Mouse (Mus musculus): ENCODE data around the gene Cd79a.

The Cd79a gene

DNA sequence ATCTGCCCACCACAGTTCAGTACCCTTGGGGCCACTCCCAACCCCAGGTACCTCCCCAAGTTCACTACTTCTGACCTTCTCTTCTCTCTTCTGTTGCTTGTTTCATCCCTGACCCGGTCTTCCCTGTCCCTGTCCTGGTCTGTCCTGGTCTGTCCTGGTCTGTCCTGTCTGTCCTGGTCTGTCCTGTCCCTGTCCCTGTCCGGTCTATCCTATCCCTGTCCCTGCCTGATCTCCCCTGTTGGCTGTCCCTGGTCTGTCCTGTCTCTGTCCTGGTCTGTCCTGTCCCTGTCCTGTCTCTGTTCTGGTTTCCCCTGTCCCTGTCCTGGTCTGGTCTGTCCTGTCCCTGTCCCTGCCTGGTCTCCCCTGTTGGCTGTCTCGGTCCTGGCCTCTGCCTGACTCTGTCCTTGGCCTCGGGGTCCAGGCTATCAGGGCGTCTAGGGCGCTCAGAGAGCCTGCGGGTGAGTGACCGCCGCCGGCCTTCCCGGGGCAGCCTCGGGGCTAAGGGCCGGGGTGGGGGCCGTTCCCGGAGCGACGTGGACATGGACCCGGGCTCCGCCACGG, 21.7 kb downstream of the Cd79a start:
- DNase-seq (ENCODE audit: low read depth, low spot score), result no peak

DNA sequence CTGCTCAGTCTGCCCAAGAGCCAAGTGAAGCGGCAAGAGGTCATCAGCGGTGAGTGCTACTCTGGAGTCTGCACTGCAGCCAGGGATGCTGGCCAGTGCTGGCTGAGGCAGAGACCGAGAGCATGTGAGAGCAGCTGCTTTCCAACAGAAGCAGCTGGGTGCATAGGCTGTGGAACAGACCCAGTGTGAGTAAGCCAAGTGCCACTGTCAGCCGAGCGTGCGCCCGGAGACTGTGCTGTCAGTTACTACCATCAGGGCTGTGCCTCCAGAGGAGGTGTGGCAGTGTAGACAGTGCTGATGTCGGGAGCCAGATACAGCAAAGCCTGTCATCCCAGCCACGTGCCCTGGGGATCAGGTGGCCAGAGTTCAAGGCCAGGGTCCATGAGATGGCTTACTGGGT, 22.5 kb downstream of the Cd79a start:
- DNase-seq (ENCODE audit: low read depth, low spot score), result peak; percentile 33

DNA sequence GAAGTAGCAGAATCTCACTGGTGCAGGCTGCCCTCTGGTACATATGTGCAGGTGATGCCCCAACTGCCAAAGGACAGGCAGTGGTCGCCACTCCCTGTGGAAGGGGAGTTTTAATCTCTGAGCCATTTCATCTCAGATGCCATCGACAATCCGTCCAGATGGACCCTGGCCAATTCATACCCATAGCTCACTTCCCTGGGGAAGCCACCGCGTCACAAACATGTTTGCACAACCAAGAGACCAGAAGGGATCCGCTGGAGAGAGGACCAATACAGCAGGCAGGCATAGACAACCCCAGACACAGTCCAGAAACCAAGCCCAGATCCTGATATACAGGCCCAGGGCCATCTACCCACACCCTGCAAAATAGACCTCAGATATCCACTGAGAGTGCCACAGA, 33.3 kb downstream of the Cd79a start:
- no peak for DNase-seq (ENCODE audit: low read depth, low spot score)

DNA sequence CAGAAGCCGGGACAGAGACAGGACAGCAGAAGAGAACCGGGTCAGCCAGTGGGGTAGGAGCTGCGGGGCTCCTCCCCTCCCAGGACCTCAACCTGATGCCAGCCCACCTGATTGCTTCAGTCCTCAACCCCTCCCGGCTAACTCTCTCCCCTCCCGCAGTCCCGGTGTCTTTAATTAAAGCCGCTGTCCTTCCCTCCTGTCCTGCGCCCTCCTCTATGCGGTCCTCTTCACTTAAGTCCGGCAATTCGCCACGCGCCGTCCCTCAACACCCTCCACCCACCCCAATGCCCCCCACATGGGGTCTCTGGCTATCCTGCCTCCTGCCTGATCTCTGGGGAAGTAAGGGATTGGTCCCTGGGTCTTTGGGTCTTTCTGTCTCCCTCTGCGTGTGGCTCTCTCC, 34.5 kb downstream of the Cd79a start:
- DNase-seq (ENCODE audit: low read depth, low spot score), result no peak

DNA sequence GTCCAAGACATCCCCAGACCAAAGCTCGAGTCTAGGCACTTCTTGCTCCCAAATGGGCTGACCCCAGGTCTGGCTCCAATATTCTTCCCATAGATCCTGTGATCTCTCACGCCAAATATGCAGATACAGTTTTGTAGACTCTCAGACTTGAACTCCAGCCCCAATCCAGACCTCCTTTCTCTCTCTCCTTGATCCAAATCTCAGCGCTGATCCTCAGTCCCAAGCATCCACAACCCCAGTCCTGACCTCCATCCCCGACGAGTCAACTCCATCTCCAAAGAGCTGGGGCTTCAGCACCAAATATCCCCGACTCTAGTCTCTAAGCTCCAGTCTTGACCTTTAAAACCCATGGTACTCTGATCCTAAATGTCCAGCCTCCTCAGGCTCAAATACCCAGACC, 46.5 kb downstream of the Cd79a start:
- no peak for DNase-seq (ENCODE audit: low read depth, low spot score)

DNA sequence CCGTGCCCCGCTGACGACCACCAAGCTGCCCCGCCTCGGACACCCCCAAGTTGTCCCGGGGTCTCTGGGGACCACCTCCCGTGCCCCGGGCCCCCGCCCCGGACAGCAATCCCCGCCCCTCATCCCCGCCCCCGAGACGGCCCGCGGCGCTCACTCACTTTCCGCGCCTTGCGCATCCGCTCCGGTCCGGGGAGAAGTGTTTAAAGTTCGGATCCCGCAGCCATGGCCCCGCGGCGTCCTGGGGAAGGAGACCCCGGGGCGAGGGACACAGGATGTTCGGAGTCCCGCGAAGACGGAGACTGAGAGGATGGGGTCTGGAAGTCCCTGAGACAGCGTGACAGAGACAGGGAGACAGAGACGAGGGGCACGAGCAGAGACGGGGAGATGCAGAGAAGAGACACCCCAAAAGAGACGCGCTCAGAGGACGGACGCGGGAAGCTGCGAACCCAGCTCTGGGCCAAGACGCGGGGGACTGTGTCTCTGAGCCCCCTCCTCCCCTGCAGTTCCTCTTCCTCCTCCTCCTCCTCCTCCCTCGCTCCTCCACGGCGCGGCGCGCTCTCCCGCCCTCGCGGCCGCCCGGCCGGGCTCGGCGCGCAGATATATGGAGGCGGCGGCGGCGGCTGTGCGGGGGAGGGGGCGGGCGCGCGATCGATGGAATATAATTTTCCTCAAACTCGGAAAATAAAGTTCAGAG, 47.2 kb downstream of the Cd79a start, which contains the start of gene Gm4881:
Gene Gm4881, minus strand, starts transcription at position 238 of the 694 bp plus-strand sequence.
- DNase-seq (ENCODE audit: low read depth, low spot score), result no peak

DNA sequence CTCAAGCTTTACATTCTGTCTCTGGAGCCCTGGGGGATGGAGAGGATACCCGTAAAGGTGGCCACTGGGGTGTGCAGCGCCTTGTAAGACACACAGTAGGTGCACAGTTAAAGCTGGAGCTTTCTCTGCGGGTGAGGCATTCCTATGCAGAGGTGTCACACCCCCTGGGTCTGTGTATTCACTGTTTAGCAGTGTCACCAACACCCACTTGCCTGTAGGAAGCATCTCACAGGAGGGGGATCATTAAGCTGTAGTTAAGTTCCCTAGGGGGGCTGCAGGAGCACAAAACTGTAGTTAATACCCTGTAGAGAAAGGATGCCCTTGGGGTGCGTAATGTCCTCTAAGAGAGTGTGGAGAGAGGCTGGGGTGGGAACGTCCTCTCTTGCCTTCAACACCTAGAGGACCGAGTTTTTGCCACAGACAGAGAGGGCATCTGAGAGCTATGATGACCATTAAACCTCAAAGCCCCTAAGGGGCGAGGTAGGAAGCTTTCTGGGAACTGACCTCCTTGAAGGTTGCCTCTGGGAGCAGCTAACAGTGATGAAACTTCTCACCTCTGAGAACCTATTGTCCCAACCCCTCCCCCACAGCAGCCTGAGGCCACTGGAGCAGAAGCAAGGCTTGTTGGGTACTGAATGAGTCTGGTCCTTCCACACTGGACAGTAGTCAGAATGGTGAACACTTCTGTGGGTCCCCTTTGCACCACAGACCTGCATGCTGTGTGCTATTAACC, 50.3 kb downstream of the Cd79a start:
- peak; percentile 63 for DNase-seq (ENCODE audit: low read depth, low spot score)

DNA sequence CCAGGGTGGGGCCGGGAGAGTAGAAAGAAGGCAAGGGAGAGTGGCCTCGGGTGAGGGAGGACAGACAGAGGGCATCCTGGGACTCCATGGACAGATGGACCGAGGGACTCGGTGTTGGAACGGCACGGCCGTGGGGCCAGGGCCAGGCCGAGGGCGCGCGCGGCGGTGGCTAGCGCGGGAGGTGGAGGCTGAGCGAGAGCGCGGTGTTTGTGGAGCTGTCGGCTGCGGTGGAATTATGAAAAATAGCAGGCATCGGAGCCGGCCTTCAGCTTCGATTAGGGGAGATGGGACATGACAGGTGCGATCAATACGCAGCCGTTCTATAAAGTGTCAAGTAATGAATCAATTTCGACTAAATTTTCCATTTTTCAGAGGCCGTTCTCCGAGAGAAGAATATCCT, 51.6 kb downstream of the Cd79a start:
- no peak for DNase-seq (ENCODE audit: low read depth, low spot score)

DNA sequence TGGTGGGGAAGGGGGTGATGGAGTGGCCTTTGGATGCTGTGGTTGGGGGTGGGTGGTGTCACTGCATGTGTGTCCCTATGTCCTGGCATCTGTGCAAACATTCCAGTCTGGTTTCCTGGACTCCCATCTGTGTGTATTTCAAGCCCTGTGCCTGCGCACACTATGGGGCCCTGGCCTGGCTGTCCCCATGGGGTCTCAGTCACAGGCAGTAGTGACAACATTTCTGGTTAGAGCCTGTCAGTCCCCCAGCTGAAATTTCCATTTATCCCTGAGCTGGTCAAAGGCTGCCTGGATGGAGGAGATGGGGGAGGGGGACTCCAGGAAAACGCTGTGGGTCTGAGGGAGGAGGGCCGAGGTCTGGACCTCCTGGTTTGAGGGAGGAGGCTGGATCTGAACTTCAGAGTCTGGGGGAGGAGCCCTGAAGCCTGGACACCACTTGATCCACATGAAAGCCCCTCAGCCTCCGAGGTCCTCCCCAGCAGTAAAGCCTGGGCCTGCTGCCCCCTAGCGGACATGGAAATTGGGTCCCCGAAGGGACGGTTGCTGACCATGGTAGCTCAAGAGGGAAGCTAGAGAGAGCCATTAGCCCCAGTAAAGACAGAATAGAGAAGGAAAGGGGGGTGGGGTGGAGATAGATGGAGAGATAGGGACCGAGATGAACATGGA, 52.9 kb downstream of the Cd79a start:
- peak; percentile 91 for DNase-seq (ENCODE audit: low read depth, low spot score)

Measured in R1 (cell line).